Mouse (Mus musculus): ENCODE data around the gene Tigit. TPM values are rescaled to one million over a fixed set of nuclear protein-coding genes. Genes with fewer than 3 reads are reported as not detected.

The Tigit gene
- 0.21 and 1.4 TPM in 2 replicates for polyA plus RNA-seq (2012; rRNA removed; ENCODE audit: low replicate concordance)

GRCm38 (mm10) chr16:43663978-43664579, at the start of gene Tigit:
TSS of gene Tigit (minus strand) at chr16:43664146.

Other genes starting within 250 kb of the Tigit start
- gene Drd3, start 89.9 kb upstream of the Tigit start, polyA plus RNA-seq (2012; rRNA removed; ENCODE audit: low replicate concordance), result 0.10 TPM in 1 of 2 replicates, not detected in the other
- 1.4 and 12.2 TPM in 2 replicates for gene Ccdc191, start 225.7 kb upstream of the Tigit start, polyA plus RNA-seq (2012; rRNA removed; ENCODE audit: low replicate concordance)